Mouse (Mus musculus) spleen, adult 2 months (tissue): Measurements from ENCODE around the gene Hlx. TPM values are rescaled to one million over a fixed set of nuclear protein-coding genes. Genes with fewer than 3 reads are reported as not detected.

Experiments
- DNase-seq, 2 experiments: peaks; one replicate each; pipeline versions ENCODE4 v3.0.0 to v3.0.0-alpha.2; 2012 to 2021; ENCODE audit warnings: low spot score in 2 of 2, low read depth in 1 of 2
- H3K27ac ChIP-seq: fragments of 200-500 bp; 2 replicates; pipeline ENCODE4 v1.5.1; 2012; ENCODE audit warnings: low read length, inconsistent platforms; ENCODE audit not compliant: insufficient read depth
- H3K27me3 ChIP-seq: fragments of 200-500 bp; 2 replicates; pipeline ENCODE4 v1.6.1; 2012; ENCODE audit warnings: mild to moderate bottlenecking, moderate library complexity, low read length, inconsistent platforms; ENCODE audit not compliant: control insufficient read depth, insufficient read depth
- H3K36me3 ChIP-seq: fragments of 200-500 bp; 2 replicates; pipeline ENCODE4 v1.6.1; 2012; ENCODE audit warnings: mild to moderate bottlenecking, low read length, inconsistent platforms; ENCODE audit not compliant: control insufficient read depth, insufficient read depth
- H3K4me1 ChIP-seq: fragments of 200-500 bp; 2 replicates; pipeline ENCODE4 v1.6.1; 2011; ENCODE audit warnings: inconsistent platforms; ENCODE audit not compliant: control insufficient read depth, insufficient read depth, insufficient read length
- H3K4me3 ChIP-seq: fragments of 200-500 bp; 2 replicates; pipeline ENCODE4 v1.5.1; 2011; ENCODE audit warnings: mild to moderate bottlenecking, inconsistent platforms; ENCODE audit not compliant: insufficient read depth, insufficient read length; ENCODE audit errors: extremely low read depth
- CTCF ChIP-seq: fragments of 200-500 bp; IDR thresholded peaks from 2 replicates; pipeline ENCODE4 v1.5.1; 2011; ENCODE audit warnings: mild to moderate bottlenecking, inconsistent platforms; ENCODE audit not compliant: insufficient read depth, insufficient read length, insufficient replicate concordance; ENCODE audit errors: extremely low read depth
- POLR2A ChIP-seq: fragments of 200-500 bp; IDR thresholded peaks from 2 replicates; pipeline ENCODE4 v1.6.1; 2011; ENCODE audit warnings: low read depth, low read length, inconsistent platforms
- WGBS: fragments of 180-500 bp; shearing (Covaris S2); methylation state at CpG from one replicate; pipeline ENCODE4 v1.1.7; 2018; 5-methylcytosine and 5-hydroxymethylcytosine counted together
- polyA plus RNA-seq: library from polyadenylated mRNA; depleted of rRNA; stranded (reverse); fragments of >200 nt; gene quantifications from 2 replicates; pipeline ENCODE4 v1.2.3, GENCODE M21; 2012

Hlx gene
- polyA plus RNA-seq, 1 experiment, result 24.1 TPM

GRCm38 (mm10) chr1:184771891-184772249 is 39.5 kb upstream of the Hlx start:
- H3K4me1 ChIP-seq, result no peaks in the 10 kb centered on the region; the same call in 1 of the 2 replicates
- H3K36me3 ChIP-seq, result no peaks in the 10 kb centered on the region
- no peak overlapping the region for H3K27ac ChIP-seq
- TF ChIP-seq POLR2A (no peak), CTCF (no peak)
- WGBS, result 24% methylated on average over 9 of the region's 9 CpGs
- no peaks in the 10 kb centered on the region for H3K27me3 ChIP-seq
- no peak for DNase-seq
- H3K4me3 ChIP-seq, result no peak overlapping the region

DNA sequence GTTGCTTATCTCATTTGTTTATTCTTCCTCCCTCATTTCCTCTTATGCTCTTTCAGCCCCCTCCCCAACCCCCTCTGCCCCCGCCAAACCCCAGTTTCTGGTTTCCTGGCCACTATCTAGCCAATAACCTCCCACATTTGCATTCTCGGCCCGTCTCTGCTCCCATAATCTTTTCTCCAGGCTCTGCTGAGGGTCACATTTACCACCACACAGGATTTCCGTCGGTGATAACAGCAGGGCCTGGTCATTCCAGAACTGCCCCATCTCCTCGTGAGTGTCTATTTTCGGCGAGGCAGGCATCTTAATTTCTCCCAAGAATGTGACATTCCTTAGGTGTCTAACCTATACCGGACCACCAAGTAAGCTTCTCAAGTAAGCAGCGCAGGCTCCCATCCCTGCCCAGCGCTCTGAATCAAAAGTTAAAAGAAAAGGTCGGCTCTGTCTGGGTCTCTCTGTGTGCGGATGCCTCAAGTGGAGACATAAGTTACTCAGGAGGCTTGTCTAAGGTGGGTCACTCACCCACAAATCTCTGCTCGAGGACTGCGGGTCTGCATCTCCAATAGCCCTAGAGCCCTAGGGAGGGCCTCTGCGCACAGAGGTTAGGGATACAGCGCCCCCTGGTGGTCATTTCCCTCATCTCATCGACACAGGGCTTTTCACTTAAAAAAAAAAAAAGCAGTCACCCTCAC is 38.9 kb upstream of the Hlx start:
- no peak for TF ChIP-seq POLR2A
- TF ChIP-seq CTCF, result peak; percentile 43; the same call in 1 of the 2 replicates
- Histone ChIP-seq H3K27ac (no peak overlapping the region), H3K4me3 (no peak overlapping the region), H3K36me3 (no peaks in the 10 kb centered on the region), H3K27me3 (no peaks in the 10 kb centered on the region), H3K4me1 (no peaks in the 10 kb centered on the region; the same call in 1 of the 2 replicates)
- 18% methylated on average over 18 of the region's 18 CpGs for WGBS
- peak; percentile 30 to 65 for DNase-seq

- Histone ChIP-seq H3K27ac (no peak overlapping the region), H3K4me1 (no peaks in the 10 kb centered on the region), H3K27me3 (no peaks in the 10 kb centered on the region), H3K36me3 (no peaks in the 10 kb centered on the region), H3K4me3 (no peak overlapping the region)
- TF ChIP-seq POLR2A (no peak), CTCF (no peak)
- 79% methylated on average over 3 of the region's 3 CpGs for WGBS
- no peak for DNase-seq
Measured at GRCm38 (mm10) chr1:184763866-184764265, 31.4 kb upstream of the Hlx start.

DNA sequence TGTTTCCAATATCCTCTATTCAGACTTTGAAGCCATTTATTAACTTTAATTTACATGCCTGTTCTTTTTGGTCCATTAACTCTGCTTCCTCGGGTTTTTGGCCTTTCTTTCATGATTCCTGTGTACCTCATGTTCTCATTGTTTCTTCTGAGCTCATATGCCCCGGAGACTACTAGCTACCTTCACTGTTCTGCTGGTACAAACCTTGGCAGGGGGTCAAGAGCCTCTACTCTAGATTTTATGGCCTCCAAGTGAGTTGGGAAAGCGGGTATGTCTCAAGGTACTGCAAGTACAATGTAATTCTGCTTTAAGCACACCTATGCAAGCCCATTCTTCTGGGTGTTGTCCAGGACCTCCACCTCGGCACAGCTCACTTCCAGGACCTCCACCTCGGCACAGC is 30.5 kb upstream of the Hlx start:
- Histone ChIP-seq H3K27me3 (no peaks in the 10 kb centered on the region), H3K4me3 (no peak overlapping the region), H3K36me3 (no peaks in the 10 kb centered on the region), H3K4me1 (no peaks in the 10 kb centered on the region), H3K27ac (no peak overlapping the region)
- TF ChIP-seq CTCF (no peak), POLR2A (no peak)
- 74% methylated on average over 5 of the region's 5 CpGs for WGBS
- no peak for DNase-seq

- 76% methylated on average over 4 of the region's 4 CpGs for WGBS
- DNase-seq, result no peak
- TF ChIP-seq CTCF (no peak), POLR2A (no peak)
Measured at GRCm38 (mm10) chr1:184761988-184762387, 29.6 kb upstream of the Hlx start.

GRCm38 (mm10) chr1:184752671-184753070 is 20.3 kb upstream of the Hlx start:
- no peaks in the 10 kb centered on the region for H3K27me3 ChIP-seq
- no peak overlapping the region for H3K4me3 ChIP-seq
- no peaks in the 10 kb centered on the region for H3K36me3 ChIP-seq
- H3K27ac ChIP-seq, result no peak overlapping the region
- TF ChIP-seq POLR2A, result no peak
- no peak for TF ChIP-seq CTCF
- H3K4me1 ChIP-seq, result no peaks in the 10 kb centered on the region
- WGBS, result 87% methylated on average over 5 of the region's 5 CpGs
- DNase-seq, result no peak

More at GRCm38 (mm10) chr1:184761988-184762387, 29.6 kb upstream of the Hlx start:
- H3K36me3 ChIP-seq, result no peaks in the 10 kb centered on the region
- H3K27ac ChIP-seq, result no peak overlapping the region
- H3K4me1 ChIP-seq, result no peaks in the 10 kb centered on the region
- H3K4me3 ChIP-seq, result no peak overlapping the region
- no peaks in the 10 kb centered on the region for H3K27me3 ChIP-seq

DNA sequence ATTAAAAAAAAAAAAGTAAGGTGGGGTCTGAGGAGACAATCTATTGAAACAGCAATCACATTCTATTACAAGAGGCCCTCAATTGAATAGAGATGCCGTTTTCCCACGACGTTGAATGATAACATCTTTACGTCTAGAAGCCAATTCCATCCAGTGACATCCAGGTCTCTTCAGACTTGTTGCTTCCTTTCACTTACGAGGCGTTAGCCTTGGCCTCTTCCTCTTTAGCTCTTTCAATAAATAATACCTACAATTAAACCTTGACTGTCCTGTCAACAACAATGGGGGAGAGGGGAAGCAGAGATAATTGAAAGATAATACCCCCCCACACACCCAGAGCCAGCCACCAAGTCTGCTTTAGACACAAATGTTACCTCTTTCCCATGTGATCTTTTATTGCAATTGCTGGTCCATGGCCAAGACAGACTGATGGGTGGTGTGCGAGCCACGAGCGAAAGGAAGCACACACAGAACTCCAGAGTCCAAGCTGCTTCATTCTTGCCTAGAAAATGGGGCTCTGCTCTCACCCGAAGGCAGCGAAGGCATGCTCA is 17.8 kb upstream of the Hlx start:
- Histone ChIP-seq H3K4me3 (no peak overlapping the region), H3K36me3 (no peaks in the 10 kb centered on the region), H3K27ac (no peak overlapping the region), H3K4me1 (no peaks in the 10 kb centered on the region), H3K27me3 (no peaks in the 10 kb centered on the region)
- TF ChIP-seq POLR2A (no peak), CTCF (no peak)
- no peak for DNase-seq
- WGBS, result 72% methylated on average over 11 of the region's 11 CpGs
